Mouse (Mus musculus) heart, postnatal 14 days (tissue): Measurements from ENCODE around the gene Sdf4. TPM values are rescaled to one million over a fixed set of nuclear protein-coding genes. Genes with fewer than 3 reads are reported as not detected.
A peak's percentile ranks its signal among the peaks of the same experiment; 100 is the strongest.

ENCODE experiments used
- DNase-seq, 2 experiments: peaks; one replicate each; pipeline ENCODE4 v3.0.0; 2021 to 2022
- intact Hi-C: fragments of 180-260 bp; cut with DNase I; formaldehyde crosslinking; loops from one replicate; pipeline ENCODE4 v1.15.1; 2025
- total RNA-seq, 2 experiments: library from RNA; stranded (reverse); gene quantifications; 2 replicates each; pipeline ENCODE4 v1.2.3; 2021

Gene Sdf4
- total RNA-seq, 2 experiments from 2014 or later = 83.2 to 84.6 TPM

- intact Hi-C loops = loop anchor here (2.0 to 10.0 kb wide), 2 partner anchors 40 to 112 kb away; partner anchors contain the start of gene 9430015G10Rik
- peak; percentile 93 to 98 for DNase-seq
Measured at GRCm38 (mm10) chr4:155992906-155993547, 355 bp downstream of the Sdf4 start.

- intact Hi-C loops = loop anchor here (2.0 to 10.0 kb wide), 2 partner anchors 39 to 111 kb away; partner anchors contain the start of gene 9430015G10Rik
- DNase-seq = no peak
Measured at GRCm38 (mm10) chr4:155993606-155994005, 934 bp downstream of the Sdf4 start.

- no peak for DNase-seq
- intact Hi-C loops = no loop called here
Measured at GRCm38 (mm10) chr4:156004109-156004508, 11.4 kb downstream of the Sdf4 start.

GRCm38 (mm10) chr4:156008369-156008768 lies 15.7 kb downstream of the Sdf4 start:
- intact Hi-C loops = no loop called here
- no peak for DNase-seq

- intact Hi-C loops = no loop called here
- no peak for DNase-seq
Measured at GRCm38 (mm10) chr4:156013637-156014036, 21.0 kb downstream of the Sdf4 start, which contains the start of gene Tnfrsf4. TSS of gene Tnfrsf4 (plus strand) at chr4:156013843.

- intact Hi-C loops = no loop called here
- no peak for DNase-seq
Measured at GRCm38 (mm10) chr4:156014436-156014835, 21.8 kb downstream of the Sdf4 start.

GRCm38 (mm10) chr4:156019771-156020170 lies 27.1 kb downstream of the Sdf4 start:
- intact Hi-C loops = no loop called here
- DNase-seq = no peak

GRCm38 (mm10) chr4:156021381-156021780 lies 28.7 kb downstream of the Sdf4 start:
- intact Hi-C loops = no loop called here
- no peak for DNase-seq

GRCm38 (mm10) chr4:156021942-156022419 lies 29.3 kb downstream of the Sdf4 start:
- intact Hi-C loops = no loop called here

GRCm38 (mm10) chr4:156023520-156023919 lies 30.8 kb downstream of the Sdf4 start:
- intact Hi-C loops = no loop called here
- no peak for DNase-seq

More at GRCm38 (mm10) chr4:156021942-156022419, 29.3 kb downstream of the Sdf4 start:
- DNase-seq = no peak

- DNase-seq = no peak
- intact Hi-C loops = no loop called here
Measured at GRCm38 (mm10) chr4:156024184-156024583, 31.5 kb downstream of the Sdf4 start.

GRCm38 (mm10) chr4:156026013-156026412 lies 33.3 kb downstream of the Sdf4 start, which contains the start of gene Tnfrsf18:
TSS of gene Tnfrsf18 (plus strand) at chr4:156026164.
- intact Hi-C loops = no loop called here
- DNase-seq = peak; percentile 50 to 61

GRCm38 (mm10) chr4:156028580-156028979 lies 35.9 kb downstream of the Sdf4 start:
- intact Hi-C loops = no loop called here
- DNase-seq = no peak

GRCm38 (mm10) chr4:156030651-156031118 lies 38.0 kb downstream of the Sdf4 start:
- no peak for DNase-seq
- intact Hi-C loops = loop anchor here (5.0 kb wide), 2 partner anchors 68 to 82 kb away; partner anchors contain the start of gene C1qtnf12

GRCm38 (mm10) chr4:156031255-156031592 lies 38.6 kb downstream of the Sdf4 start:
- no peak for DNase-seq
- intact Hi-C loops = loop anchor here (5.0 kb wide), 2 partner anchors 69 to 81 kb away; partner anchors contain the start of gene C1qtnf12

- DNase-seq = peak; percentile 76 to 80
- intact Hi-C loops = loop anchor here (2.0 to 5.0 kb wide), 3 partner anchors 39 to 81 kb away; partner anchors contain the start of genes B3galt6, C1qtnf12 and Sdf4
Measured at GRCm38 (mm10) chr4:156031593-156032391, 39.1 kb downstream of the Sdf4 start.

GRCm38 (mm10) chr4:156032856-156033255 lies 40.2 kb downstream of the Sdf4 start:
- intact Hi-C loops = loop anchor here (2.0 to 5.0 kb wide), 3 partner anchors 40 to 79 kb away; partner anchors contain the start of genes B3galt6, C1qtnf12 and Sdf4
- DNase-seq = no peak

- intact Hi-C loops = loop anchor here (2.0 to 5.0 kb wide), 3 partner anchors 41 to 79 kb away; partner anchors contain the start of genes B3galt6, C1qtnf12 and Sdf4
Measured at GRCm38 (mm10) chr4:156033476-156034119, 40.9 kb downstream of the Sdf4 start.

GRCm38 (mm10) chr4:156034301-156034700 lies 41.6 kb downstream of the Sdf4 start:
- no peak for DNase-seq
- intact Hi-C loops = loop anchor here (5.0 kb wide), 2 partner anchors 72 to 78 kb away; partner anchors contain the start of gene C1qtnf12

More at GRCm38 (mm10) chr4:156033476-156034119, 40.9 kb downstream of the Sdf4 start:
- DNase-seq = peak; percentile 46 to 69

- intact Hi-C loops = loop anchor here (5.0 kb wide), 2 partner anchors 73 to 77 kb away; partner anchors contain the start of gene C1qtnf12
- DNase-seq = no peak
Measured at GRCm38 (mm10) chr4:156034901-156035300, 42.2 kb downstream of the Sdf4 start.
